Mouse (Mus musculus) left cerebral cortex, adult 6 months (tissue): ENCODE results near the gene Ddb1. TPM values are rescaled to one million over a fixed set of nuclear protein-coding genes. Genes with fewer than 3 reads are reported as not detected.

ENCODE experiments used
- long read RNA-seq, 2 experiments: library from polyadenylated mRNA; unstranded; transcript quantifications; one replicate each; pipeline ENCODE4 v2.0.0; 2019 to 2020
- polyA plus RNA-seq: library from polyadenylated mRNA; unstranded; fragments of <200 nt; fragmentation: Nextera tagmentation; gene quantifications from 2 replicates; pipeline ENCODE4 v1.2.3, GENCODE M21; 2021

Gene Ddb1
- 49.1 and 60.4 TPM in 2 replicates for polyA plus RNA-seq
- long read RNA-seq, experiment 1, full-length matches to known transcripts = 385 of 496 reads
- long read RNA-seq, experiment 1, partial matches to known transcripts = 83 of 496 reads
- long read RNA-seq, experiment 1, other reads (novel, unspliced or antisense) = 28 of 496 reads
- long read RNA-seq, experiment 2, full-length matches to known transcripts = 20 of 74 reads
- long read RNA-seq, experiment 2, partial matches to known transcripts = 53 of 74 reads
- long read RNA-seq, experiment 2, other reads (novel, unspliced or antisense) = 1 of 74 reads

DNA sequence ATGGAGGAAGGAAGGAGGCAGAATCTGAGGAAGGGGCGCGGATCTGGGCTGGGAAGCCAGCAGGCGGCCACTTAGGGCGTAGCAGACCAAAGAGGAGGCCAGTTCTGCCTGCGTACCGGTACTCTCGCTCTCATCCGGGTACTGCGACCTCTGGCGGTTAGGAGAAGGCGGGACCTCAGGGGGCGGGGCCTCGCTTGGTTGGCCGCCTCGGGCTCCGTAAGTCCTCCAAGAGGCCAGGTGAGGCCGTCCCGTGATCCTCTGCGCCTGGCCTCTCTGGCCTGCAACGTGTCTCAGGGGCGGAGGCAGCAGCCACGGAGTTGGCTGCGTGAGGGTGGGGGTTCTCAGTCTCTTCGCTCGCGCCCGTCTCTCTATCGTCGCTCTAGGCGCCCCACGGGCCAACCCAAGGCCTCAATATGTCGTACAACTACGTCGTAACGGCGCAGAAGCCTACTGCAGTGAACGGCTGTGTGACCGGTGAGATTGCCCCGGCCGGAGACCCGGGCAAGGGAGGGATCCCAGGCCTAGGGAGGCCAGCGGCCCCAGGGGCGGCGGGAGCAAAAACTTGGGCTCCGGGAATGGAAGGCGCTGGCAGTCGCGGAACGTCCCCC, at the start of gene Ddb1, which contains the start of gene Tkfc:
TSS of gene Ddb1 (plus strand) at position 35 of the 608 bp plus-strand sequence.
TSS of gene Tkfc (minus strand) at position 362 of the 608 bp plus-strand sequence.

DNA sequence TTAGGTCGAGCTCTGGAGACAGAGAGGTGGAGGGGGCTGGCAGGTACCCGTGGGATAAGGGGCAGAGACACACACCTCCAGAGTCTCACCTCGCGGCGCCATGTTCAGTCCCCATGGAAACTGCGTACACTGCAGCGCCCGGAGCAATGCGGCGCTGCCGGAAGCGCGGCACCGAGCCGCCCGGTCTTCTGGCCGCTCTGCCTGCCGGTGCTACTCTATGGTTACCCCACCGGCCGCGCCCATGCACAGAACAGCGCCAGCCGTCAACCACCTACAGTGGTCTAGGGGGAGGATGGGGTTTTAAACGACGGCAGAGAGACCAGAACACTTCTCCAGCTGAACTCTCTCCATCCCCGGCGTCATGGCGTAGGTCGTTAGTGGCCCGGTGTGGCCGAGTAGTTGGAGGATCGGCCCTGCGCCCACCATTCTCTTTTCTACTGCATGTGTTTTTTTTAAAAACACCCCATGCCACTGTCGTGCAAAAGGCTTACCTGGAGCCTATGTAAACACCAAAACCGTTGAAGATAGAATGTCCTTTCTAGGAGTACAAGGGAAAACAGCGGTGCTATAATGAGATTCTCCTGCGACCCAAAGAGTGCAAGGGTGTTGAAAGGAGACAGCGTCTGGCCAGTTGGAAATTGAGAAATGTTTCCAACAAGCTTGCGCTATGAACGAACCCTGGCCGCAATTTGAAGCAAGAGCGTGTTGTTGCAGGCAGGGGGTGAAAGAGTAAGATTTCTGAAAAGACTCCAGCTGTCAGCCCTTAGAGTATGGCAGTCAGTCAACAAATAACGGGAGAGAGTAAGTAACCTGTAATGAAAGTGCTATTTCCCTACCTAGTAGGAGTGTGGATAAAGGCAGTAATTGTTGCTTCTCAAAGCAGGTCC, 49.3 kb upstream of the Ddb1 start, which contains the start of gene Tmem216:
TSS of gene Tmem216 (minus strand) at position 615 of the 887 bp plus-strand sequence.

DNA sequence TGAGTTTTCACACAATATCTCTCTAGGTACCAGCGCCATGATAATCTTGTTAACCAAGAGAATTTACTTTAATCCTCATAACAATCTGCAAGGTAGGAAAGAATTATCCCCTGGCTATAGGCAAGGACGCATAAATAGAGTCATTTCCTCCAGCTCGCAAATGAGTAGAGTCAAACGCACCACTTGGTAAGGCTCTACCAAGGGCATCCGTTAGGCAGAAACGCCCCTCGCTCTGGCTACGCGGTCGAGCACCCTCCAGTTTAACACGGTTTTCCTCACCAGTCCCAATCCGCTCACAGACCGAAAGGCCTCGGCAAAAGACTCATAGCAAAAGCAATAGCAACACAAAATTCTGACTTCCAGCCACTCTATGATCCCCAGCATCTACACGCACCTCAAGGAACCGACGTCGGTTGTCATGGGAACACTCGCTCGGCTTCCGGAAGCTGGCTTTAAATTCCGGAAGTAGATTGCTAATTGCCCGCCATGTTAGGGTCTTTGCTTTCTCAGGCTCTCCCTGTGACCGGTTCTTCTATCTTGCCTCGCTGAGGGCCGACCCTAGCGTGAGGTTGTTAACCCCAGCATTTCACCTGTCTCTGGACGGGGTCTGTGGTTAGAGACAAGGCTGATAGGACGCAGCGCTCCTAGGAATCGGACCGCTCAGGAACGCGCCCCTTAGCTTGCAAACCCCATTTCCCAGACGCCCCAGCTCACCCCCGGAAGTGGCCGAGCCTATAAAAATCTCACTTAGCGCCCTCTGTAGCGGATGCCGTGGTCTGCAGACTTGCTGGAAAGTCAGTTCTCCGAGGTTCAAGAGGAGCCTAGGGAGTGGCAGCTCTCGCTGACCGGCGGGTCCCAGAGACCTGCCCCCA, 28.2 kb upstream of the Ddb1 start, which contains the start of the genes Cyb561a3 and Tmem138:
TSS of gene Cyb561a3 (plus strand) at position 483 of the 872 bp plus-strand sequence.
TSS of gene Tmem138 (minus strand) at position 673 of the 872 bp plus-strand sequence.

DNA sequence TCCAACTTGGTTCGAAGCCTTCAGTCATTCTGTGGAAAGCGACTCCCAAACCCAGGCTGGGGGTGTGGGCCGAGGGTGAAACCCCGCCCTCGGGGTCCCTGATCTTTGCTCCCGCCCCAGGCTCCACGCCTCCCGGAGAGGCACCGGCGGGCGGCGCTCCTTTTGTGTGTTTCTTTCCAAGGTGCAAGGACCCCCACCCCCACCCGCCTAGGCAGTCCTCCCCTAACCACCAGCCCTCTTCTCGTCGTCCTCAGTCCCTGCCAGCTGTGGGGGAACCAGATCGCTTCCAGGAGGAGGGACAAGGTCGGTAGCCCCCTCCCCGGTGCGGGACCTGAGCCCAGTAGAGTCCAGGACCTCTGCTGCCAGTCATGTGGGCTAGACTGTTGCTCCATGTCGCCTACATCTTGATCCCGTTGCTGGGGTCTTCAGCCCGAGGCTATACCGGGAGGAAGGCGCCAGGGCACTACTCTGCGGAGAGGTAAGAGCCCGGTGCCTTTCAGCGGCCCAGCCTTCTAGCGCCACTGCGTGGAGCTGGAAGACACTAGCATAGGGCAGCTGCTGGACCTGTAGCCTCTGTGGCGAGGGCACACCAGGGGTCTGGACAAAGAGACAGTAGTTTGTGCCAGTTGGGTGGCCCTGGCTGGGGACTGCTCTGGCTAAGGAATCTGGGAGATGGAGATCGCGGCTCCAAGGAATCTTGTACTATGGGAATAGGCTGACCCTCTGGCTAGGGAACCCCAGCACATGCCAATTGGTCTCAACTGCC, 29.2 kb downstream of the Ddb1 start, which contains the start of gene Vwce:
TSS of gene Vwce (plus strand) at position 108 of the 766 bp plus-strand sequence.

DNA sequence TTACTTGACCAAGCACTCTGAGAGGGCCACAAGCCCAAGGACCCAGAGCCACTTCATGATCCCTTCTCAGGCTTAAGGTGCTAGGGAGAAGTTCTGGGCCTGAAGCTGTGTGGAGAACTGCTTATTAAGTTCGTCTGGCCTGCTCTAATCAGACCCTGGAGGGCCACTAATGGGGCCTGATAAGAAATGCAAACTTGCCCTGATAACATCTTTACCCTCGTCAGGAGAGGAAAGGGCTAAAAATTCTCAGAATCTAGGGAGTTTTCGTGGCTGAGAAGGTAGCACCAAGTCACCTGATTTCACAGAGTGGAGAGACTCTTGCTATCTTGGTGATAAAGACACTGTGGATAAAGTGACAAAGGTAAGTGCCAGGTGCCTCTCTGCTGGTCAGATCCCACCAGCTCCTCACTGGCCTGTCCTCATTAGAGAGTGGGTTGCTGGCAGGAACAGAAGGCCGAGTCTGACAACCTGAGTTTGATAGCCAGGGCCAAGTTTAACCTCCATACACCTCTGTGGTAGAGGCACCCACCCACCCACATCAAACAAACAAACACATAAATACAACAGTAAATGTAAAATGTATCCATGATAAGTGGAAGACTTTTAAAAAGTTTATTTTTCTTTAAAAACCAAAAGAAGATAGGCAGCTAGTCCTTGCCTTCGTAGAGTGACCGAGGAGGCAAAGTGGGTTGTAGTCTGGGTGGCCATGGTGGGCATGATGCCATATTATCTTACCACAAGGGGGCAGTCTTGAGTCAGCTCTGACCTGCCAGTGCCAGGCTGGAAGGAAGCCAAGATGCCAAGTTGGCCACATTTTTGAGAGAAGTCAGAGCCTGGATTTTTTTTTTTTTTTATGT, 73.0 kb downstream of the Ddb1 start, which contains the start of gene Pga5:
TSS of gene Pga5 (minus strand) at position 157 of the 857 bp plus-strand sequence.

Other genes starting within 250 kb of the Ddb1 start
- gene Syt7, start 216.2 kb upstream of the Ddb1 start, polyA plus RNA-seq = 9.2 and 12.1 TPM in 2 replicates
- 2.9 and 3.6 TPM in 2 replicates for gene Lrrc10b, start 147.9 kb upstream of the Ddb1 start, polyA plus RNA-seq
- 0.77 and 0.99 TPM in 2 replicates for gene Ppp1r32, start 122.4 kb upstream of the Ddb1 start, polyA plus RNA-seq
- 8.3 and 20.8 TPM in 2 replicates for gene Cpsf7, start 80.1 kb upstream of the Ddb1 start, polyA plus RNA-seq
- gene Sdhaf2, start 79.2 kb upstream of the Ddb1 start, polyA plus RNA-seq = 65.6 and 71.1 TPM in 2 replicates
- 16.5 and 18.8 TPM in 2 replicates for gene Tmem216, start 49.1 kb upstream of the Ddb1 start, polyA plus RNA-seq
- gene Cyb561a3, start 28.2 kb upstream of the Ddb1 start, polyA plus RNA-seq = 20.8 and 21.5 TPM in 2 replicates
- gene Tmem138, start 28.0 kb upstream of the Ddb1 start, polyA plus RNA-seq = 16.4 and 16.5 TPM in 2 replicates
- 1.7 and 5.6 TPM in 2 replicates for gene Tkfc, start 327 bp downstream of the Ddb1 start, polyA plus RNA-seq
- gene Vwce, start 28.9 kb downstream of the Ddb1 start, polyA plus RNA-seq = 0.48 TPM in 1 of 2 replicates, not detected in the other
- not detected in 2 replicates for gene Pga5, start 72.7 kb downstream of the Ddb1 start, polyA plus RNA-seq
- 20.3 and 26.0 TPM in 2 replicates for gene Vps37c, start 83.4 kb downstream of the Ddb1 start, polyA plus RNA-seq
- gene Cd5, start 133.7 kb downstream of the Ddb1 start, polyA plus RNA-seq = not detected in 2 replicates
- 3.6 and 4.7 TPM in 2 replicates for gene Cd6, start 224.7 kb downstream of the Ddb1 start, polyA plus RNA-seq
- 0.23 and 0.29 TPM in 2 replicates for gene Slc15a3, start 234.4 kb downstream of the Ddb1 start, polyA plus RNA-seq